Mouse (Mus musculus): ENCODE data around the gene Usp42. TPM values are rescaled to one million over a fixed set of nuclear protein-coding genes. Genes with fewer than 3 reads are reported as not detected.

The Usp42 gene
- total RNA-seq, 2 experiments from 2014 or later: 6.8 to 6.9 TPM

DNA sequence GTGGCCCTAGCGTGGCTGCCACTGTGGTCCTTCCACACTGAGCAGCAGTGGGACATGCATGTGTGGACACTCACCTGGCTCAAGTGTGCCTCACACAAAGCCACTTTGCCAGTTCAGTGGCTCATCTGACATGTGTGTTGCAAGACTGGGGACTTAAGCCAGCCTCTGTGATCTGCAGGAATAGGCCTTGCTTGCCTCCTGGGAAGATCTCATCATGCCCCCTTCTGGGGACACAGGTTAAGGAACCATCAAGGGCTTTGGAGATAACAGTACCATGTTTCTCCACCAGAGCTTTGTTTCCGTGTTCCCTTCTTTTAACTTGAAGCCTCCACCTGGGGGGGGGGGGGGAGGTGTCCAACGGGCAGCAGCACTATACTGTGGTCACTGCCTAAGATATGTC is 35.8 kb downstream of the Usp42 start:
- no peak for DNase-seq
- intact Hi-C loops (cut with DNase I): no loop called here

DNA sequence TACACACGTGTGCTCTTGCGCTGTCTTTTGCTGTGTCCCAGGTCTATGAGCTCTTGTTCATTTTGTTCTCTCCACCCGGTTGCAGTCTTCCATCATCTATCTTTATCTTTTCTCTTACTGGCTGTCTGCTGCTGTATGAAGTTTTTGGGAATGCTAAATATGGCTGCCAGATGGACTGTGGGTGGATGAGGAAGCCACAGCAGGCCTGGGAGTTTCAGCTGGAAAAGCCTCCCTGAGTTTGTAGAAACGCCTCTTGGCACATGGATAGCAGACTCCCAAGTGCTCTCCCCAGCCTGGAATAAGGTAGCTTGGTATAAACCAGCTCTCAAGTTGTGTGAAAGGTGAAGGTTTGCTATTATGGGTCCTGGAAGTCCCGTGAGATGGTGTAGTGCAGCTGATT is 41.2 kb downstream of the Usp42 start:
- intact Hi-C loops (cut with DNase I): no loop called here
- DNase-seq: no peak

DNA sequence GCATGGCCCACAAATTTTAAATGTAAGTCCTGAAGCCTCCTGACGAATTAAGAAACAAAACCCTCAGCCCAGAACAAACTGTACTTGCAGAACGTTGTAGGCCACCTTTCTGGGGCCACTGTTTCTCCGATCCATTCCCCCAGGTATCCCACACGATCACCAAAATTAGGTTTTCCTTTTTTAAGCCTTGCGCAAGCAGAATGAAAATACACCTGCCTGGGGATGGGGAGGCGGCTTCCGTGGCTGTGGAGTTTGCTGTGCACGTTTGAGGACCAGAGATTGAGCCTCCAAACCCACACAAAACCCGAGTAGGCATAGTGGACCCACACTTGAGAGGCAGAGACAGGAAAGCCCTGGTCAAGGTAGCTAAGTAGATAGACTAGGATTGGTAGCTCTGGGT is 41.7 kb downstream of the Usp42 start:
- intact Hi-C loops (cut with DNase I): no loop called here
- DNase-seq: no peak

DNA sequence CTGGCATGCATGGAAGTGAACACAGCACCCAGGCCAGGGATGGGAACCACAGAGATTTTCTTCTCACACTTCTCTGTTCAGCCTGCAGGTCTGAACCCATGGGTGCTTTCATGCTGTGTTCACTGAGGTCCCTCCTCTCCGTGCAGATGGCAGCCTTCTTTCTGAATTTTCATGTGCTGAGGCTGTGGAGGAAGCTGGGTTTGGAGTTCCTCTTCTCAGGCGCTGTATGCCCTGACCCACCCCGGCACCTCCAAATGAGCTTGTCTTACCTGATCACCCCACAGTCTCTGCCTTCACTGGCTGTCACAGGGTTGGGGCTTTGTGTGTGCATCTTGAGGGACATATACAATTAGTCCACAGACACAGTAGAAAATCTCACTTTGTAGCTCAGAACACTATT is 44.5 kb downstream of the Usp42 start:
- intact Hi-C loops (cut with DNase I): no loop called here
- DNase-seq: no peak

DNA sequence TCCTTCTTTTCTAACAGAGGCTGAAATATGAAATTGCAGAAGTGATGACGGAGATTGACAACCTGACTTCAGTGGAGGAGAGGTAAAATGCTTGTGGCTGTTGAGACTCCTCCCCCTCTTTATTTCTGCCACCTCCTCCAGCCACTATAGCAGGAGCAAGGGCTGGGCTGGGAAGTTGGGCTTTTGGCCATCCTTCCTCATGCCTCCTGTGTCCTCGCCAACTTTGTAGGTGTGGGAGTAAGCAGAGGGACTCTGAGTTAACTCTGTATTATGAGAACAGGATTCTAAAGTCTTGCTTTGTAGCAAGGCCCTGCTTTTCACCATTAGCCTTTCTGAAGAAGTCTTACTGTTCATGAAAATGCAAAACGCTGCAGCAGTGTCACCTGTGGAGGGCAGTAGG is 45.6 kb downstream of the Usp42 start:
- no peak for DNase-seq
- intact Hi-C loops (cut with DNase I): no loop called here

DNA sequence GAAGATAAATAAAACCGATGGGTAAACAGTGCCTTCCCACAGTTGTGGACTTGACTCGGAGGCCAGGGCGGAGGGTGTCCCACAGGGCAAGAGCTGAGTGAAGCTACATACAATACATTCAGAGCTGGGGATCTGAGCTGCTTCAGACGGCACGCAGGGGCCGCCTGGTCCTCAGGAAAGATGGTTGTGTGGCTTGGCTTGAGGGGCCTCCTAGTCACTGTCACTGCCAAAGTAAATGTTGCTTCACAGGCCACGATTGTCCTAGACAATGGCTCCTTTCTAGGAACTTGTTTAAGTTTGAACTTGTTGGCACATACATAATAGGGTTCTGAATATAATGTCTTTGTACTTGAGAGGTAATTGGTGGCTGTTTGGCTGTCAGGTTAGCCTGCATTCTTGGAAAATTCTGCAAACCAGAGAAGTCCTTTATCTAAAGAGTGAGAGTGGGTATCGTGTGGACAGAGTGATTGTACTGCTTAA is 47.1 kb downstream of the Usp42 start:
- intact Hi-C loops (cut with DNase I): no loop called here
- no peak for DNase-seq

DNA sequence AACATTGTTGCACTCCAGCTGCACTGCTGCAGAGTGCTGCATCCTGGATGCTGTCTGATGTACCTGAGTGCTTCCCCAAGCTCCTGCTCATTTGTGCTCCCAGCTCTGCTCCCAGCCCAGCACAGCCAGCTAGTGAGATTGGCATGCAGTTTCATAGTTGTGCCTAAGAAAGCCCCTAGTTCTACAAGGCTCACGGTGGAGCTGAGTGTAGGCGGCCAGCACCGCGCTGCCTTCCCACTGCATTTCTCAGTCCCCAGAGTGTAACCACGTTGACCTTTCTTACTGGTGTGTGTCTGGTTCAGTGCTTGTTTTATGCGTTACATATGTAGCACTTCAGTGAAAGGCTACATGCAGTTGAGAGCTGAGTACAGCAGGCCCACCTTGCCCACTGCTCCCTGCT is 48.4 kb downstream of the Usp42 start:
- no peak for DNase-seq
- intact Hi-C loops (cut with DNase I): no loop called here

DNA sequence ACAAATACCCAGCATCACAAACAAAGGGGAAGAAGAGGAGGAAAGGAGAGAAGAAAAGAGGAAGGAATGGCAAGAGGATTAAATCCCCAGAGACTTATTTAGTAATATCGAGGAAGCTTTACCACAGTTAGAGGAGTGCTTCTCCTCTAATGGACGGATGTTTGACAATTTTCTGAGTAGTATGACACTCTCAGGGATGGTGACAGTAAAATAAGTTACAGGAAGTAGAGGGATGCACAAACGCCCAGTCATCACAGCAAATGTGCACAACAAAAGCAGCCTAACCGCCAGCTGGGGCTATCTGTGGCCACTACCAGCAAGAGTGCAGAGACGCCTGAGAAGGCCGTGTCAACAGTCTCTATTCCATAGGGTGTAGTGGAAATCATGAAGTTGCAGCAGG is 52.4 kb downstream of the Usp42 start:
- intact Hi-C loops (cut with DNase I): no loop called here

DNA sequence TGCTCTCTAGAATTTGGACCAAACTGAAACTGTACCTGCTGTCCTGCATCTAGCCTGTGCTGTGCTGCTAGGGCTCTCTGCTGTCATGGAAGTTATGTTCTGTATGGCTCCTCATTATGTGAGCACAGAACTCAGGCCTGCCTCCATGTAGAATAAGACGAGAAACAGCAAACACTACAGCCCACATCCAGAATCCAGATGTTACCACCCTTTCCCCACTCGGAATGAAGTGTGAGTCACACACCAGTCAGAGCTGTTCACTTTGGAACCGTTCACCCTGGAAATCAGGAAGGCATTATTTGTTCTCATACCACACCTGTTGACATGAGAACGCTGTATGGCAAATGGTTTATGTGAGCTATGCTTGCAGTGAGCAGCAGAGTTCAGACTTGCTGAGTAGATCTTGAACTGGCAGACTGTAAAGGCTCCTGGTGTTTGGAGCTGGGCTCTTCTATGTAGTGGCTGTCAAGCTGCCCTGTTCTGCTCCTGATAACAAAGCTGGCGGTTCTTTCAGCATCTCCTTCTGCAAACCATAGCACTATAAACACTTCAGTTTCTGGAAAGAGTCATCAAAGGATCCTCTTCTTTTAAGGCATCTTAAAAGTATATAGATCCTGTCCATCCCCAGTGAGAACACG is 53.3 kb downstream of the Usp42 start:
- intact Hi-C loops (cut with DNase I): no loop called here
- DNase-seq: no peak

More for the DNA sequence above, 52.4 kb downstream of the Usp42 start:
- DNase-seq: no peak

DNA sequence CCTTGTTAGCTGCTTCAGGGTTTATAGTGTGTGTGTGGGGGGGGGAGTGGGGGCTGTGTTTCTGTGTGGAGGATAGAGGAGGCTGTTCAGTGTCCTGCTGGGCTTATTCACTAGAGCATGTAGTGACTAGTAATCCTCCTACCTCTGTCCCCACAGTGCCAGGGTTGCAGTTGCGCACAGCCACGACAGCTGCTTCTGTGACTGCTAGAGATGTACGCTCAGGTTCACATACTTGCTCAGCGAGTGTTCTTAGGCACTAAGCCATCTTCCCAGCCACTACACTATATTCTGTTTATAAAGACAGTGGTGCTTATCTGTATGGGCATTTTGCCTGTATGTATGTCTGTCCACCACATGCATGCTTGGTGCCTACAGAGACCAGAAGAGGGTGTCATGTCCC is 54.7 kb downstream of the Usp42 start:
- intact Hi-C loops (cut with DNase I): no loop called here
- DNase-seq: no peak

DNA sequence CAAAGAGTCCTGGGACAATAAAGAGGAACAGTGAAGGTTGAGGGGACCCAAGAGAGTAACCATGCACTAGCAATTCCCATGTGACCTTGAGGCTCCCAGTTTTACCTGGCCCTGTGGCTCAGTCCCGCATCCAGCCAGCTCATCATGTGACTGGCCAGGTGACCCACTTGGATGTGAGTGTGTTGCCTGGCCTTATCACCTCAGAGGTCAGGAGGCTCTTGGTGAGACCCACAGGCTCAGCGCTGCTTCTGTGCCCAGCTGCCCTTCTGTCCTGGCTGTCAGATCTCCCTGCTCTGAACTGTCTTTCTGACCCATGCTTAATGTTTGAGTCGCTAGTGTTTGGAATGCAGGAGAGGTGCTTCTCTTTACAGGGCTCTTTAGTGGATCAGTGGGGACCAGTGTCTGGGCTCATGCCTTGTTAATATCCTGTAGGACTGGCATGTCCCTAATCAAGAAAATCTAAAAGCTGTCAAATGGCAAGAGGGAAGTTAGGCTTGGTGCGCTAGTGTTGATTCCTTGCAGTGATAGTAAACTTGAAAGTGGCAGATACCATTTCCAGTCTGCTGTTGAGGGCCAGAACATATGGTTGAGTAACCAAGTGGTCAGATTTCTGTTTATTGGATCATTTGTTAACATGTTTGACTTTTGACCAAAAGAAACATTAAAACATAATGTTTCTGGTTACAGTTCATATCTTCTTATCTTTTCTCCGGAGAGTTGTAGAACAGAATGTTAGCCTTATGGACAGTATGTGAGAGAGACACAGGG is 55.7 kb downstream of the Usp42 start:
- intact Hi-C loops (cut with DNase I): no loop called here
- DNase-seq: no peak

DNA sequence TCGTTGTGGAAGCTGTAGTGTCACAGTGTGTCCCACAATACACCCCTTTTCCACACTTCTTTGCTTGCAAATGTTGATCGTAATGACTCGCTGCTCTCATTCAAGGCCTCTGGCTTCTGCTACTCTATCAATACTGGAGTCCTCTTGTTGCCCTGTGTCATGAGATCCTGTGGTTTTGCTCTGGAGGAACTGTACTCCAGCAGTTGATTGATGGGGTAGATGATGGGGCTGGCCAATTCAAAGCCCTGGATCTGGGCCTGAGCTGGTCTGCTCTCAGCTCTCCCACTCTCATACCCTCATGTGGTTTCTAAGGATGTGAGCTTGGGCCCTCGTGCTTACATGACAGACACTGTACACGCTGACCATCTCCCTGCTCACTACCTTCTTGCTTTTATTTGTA is 57.5 kb downstream of the Usp42 start:
- intact Hi-C loops (cut with DNase I): no loop called here

DNA sequence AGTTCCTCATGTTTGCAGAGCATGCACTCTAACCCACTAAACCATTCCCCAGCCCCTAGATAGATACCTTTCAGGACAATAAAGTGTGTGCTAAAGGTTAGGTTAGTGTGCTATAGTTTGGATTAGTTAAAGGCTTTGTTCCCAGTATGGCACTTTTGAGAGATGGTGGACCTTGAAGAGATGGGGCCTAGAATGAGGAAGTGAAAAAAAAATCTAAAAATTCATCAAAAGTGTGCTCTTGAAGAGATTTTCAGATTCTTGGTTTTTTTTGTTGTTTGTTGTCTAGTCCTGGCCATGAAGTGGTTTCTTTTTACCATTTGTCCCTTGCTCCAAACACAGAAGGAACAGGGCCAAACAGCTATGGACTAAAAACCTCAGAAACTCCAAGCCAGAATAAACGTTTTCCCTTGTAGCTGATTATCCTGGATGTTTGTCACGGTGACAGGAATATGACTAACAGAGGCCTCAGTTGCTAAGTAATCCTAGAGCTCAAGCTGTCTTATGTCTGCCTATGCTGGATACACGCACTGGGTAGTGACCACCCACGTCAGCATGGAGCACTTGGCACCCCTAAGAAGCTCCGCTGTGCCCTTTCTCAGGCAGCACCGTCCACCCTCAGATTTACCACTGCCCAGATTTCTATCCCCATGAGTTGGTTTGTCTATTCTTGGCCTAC is 61.2 kb downstream of the Usp42 start:
- no peak for DNase-seq
- intact Hi-C loops (cut with DNase I): no loop called here

More for the DNA sequence above, 57.5 kb downstream of the Usp42 start:
- DNase-seq: no peak

DNA sequence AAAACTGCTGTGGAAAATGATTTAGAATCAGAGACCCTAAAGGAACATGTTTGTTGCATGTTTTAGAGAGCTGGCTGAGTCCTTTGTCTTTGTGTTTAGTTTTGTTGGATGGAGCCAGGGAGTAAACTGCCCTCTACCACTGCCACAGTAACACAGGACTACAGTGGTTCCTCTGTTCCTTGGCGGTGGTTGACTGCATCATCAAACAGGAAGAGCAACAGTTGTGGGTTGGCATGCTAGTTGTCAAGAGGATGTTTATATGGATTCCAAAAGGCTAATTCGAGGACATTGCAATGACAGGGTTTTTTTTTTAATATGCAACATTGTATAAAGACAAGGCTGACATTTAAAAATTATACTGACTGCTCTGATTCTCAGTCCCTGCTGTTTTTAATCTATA is 62.2 kb downstream of the Usp42 start:
- no peak for DNase-seq
- intact Hi-C loops (cut with DNase I): loop anchor here (1.0 to 2.0 kb wide), 2 partner anchors 15 to 47 kb away; no protein-coding TSS in a partner anchor

DNA sequence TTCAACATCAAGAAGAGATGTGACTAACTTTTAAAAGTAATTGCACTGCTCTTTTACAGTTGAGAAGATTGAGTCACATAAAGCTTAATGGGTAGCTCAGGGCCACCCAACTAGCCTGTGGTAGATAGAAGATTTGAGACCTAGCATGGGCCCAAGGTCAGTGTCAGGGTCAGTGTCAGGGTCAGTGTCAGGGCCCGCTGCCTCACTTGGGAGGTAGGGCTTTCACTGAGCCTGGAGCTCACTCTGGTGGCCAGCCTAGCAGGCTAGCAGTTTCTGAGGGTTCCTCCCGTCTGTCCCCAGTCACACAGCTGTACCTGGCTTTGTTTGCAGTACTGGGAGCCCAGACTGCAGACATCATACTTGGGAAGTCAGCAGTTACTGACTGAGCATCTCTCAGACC is 62.7 kb downstream of the Usp42 start:
- intact Hi-C loops (cut with DNase I): loop anchor here (1.0 to 2.0 kb wide), 2 partner anchors 15 to 46 kb away; no protein-coding TSS in a partner anchor
- DNase-seq: no peak

DNA sequence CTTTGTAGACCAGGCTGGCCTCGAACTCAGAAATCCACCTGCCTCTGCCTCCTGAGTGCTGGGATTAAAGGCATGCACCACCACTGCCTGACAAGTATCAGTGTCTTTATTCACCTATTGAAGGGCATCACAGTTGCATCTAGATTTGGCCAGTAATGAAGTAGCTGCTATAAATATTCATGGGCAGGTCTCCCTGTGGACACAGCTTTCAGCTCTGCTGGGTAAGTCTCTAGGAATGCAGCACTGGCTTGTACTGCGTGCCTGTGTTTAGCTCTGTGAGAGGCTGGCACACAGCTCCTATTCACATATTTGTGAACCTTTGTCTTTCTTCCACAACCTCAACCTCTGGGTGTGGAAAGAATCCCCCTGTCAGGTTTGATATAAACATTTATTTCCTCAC is 63.2 kb downstream of the Usp42 start:
- intact Hi-C loops (cut with DNase I): loop anchor here (1.0 to 2.0 kb wide), 2 partner anchors 14 to 46 kb away; no protein-coding TSS in a partner anchor
- DNase-seq: no peak

DNA sequence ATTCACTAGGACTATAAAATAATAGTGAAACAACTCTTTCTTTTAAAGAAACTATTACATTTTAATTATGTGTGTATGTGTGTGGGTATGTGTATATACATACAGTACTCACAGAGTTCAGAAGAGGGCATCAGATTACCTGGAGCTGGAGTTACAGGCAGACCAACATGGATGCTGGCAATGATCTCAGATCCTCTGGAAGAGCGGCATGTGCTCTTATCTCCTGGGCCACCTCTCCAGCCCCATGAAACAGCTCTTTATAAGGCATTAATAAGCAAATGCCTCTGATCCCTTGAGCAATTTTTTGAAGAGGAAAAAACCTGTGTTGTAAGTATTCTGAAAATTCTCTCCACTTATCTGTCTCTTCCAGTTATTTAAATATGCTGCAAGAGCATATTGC is 66.1 kb downstream of the Usp42 start:
- intact Hi-C loops (cut with DNase I): no loop called here
- no peak for DNase-seq

DNA sequence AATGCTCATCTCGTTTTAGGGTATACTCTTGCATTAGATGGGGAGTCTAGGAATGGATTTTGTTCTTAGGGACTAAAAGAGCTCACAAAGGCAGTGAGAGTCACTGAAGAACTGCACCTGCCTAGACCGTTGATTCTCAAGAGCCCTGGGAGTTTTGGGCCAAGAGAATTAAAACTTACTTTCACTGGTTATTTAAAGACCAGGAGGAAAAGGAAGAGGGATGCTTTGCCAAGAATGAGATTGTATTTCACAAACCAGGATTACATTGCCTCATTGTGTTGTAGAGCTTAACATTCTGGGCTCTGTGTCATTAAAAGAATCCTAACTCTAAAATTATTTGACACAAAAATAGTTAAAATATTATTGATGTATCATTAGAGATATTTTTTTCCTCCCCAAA is 66.5 kb downstream of the Usp42 start:
- intact Hi-C loops (cut with DNase I): no loop called here
- DNase-seq: no peak

DNA sequence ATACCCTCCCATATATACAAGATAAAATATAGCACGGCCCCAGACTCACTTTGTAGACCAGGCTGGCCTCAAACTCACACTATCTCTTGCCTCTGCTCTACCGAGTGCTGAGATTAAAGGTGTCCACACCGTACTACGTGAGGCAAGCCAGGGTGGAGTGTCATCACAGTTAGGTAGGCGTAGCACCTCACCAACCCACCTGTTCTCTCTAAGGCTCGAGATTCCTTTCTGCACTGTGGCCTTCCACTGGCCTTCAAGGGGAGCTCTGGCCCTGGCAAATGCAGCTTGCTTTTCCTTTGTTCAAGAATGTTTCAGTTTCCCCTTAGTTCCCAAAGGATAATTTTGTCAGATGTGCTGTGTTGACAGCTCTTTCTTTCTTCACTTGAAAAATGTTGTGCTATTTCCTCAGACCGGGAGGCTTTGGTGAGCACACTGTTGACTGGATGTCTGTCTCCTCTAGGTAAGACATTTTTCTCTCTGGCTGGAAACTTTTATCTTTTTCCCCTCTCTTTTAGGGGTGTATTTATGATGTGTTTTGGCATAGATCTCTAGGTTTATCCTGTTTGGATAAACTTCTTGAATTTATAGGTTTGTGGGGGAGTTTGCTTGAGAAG is 68.9 kb downstream of the Usp42 start:
- no peak for DNase-seq
- intact Hi-C loops (cut with DNase I): no loop called here
